Comparison of ENCODE assay signal across 13 mouse cellular contexts in genomic region chr2:153850351-153851029, GRCm38 (mm10). TPM values are rescaled to one million over a fixed set of nuclear protein-coding genes. Genes with fewer than 3 reads are reported as not detected.
DNase-seq lines count a peak whose midpoint lies in the region; ATAC-seq and TF ChIP-seq lines count a peak whose summit lies in the region.
"Had no signal": no experiment of that assay in that cellular context is flagged by ENCODE, and none has a peak within 500 bp of the region (broad histone marks: within the 10 kb centered on the region; RNA-seq: fewer than 3 reads in every experiment).

No protein-coding gene starts in this region.

- 69% methylated on average over 6 of the region's 6 CpGs for WGBS in liver, postnatal 0 days (ENCODE audit: insufficient replicate concordance)
- 67% methylated on average over 6 of the region's 6 CpGs for WGBS in liver, embryonic 12.5 days (ENCODE audit: insufficient replicate concordance)

- H3K27ac ChIP-seq in liver, postnatal 0 days (ENCODE audit: low read depth) = no peak overlapping the region
- no peak overlapping the region for H3K27ac ChIP-seq in liver, embryonic 12.5 days
- H3K27ac ChIP-seq: layer of hippocampus, adult 2 months; lung, embryonic 15.5 days had no signal

- H3K4me1 ChIP-seq in liver, postnatal 0 days (ENCODE audit: insufficient read depth) = no peaks in the 10 kb centered on the region
- no peaks in the 10 kb centered on the region for H3K4me1 ChIP-seq in liver, embryonic 12.5 days
- H3K4me1 ChIP-seq: lung, embryonic 15.5 days had no signal

- peak; percentile 63 for TF ChIP-seq CTCF in liver, postnatal 0 days (IDR thresholded peaks at IDR 0.05; ENCODE audit: low read depth)

- H3K4me2 ChIP-seq in liver, postnatal 0 days (ENCODE audit: low read depth, low read length) = no peak overlapping the region
- no peak overlapping the region for H3K4me2 ChIP-seq in liver, embryonic 12.5 days
- H3K4me2 ChIP-seq: lung, embryonic 15.5 days had no signal

- peak; percentile 36 for ATAC-seq in cerebellum, adult (ENCODE audit: insufficient number of reproducible peaks, low FRiP score, low TSS enrichment)
- peak; percentile 49; the same call in 1 of the 2 replicates for ATAC-seq in liver, postnatal 0 days
- no peak for ATAC-seq in liver, embryonic 12.5 days
- peak; percentile 81 for ATAC-seq in common myeloid progenitor, adult 5-6 weeks (replicated peaks; ENCODE audit: low read depth, poor library complexity, severe bottlenecking)
- ATAC-seq: Patski had no signal

- no peaks in the 10 kb centered on the region for H3K27me3 ChIP-seq in liver, postnatal 0 days (ENCODE audit: insufficient read depth, low read length)
- H3K27me3 ChIP-seq in liver, embryonic 12.5 days (replicated peaks) = peaks cover 8% of the 10 kb centered on the region; the same call in 1 of the 2 replicates
- H3K27me3 ChIP-seq: lung, embryonic 15.5 days had no signal

- H3K9ac ChIP-seq in liver, postnatal 0 days (replicated peaks) = no peak overlapping the region
- no peak overlapping the region for H3K9ac ChIP-seq in liver, embryonic 12.5 days
- H3K9ac ChIP-seq: lung, embryonic 15.5 days had no signal

- intact Hi-C loops in left cerebral cortex, postnatal 36 days (cut with DNase I) = loop anchor here (2.0 kb wide), 1 partner anchor 182 kb away; no protein-coding TSS in a partner anchor

- no peaks in the 10 kb centered on the region for H3K36me3 ChIP-seq in liver, postnatal 0 days (replicated peaks; ENCODE audit: insufficient read depth, low read length)
- H3K36me3 ChIP-seq in liver, embryonic 12.5 days = no peaks in the 10 kb centered on the region
- H3K36me3 ChIP-seq: lung, embryonic 15.5 days had no signal

- TF ChIP-seq EP300 in liver, postnatal 0 days (IDR thresholded peaks at IDR 0.05; ENCODE audit: low read depth) = no peak

- no peak overlapping the region for H3K4me3 ChIP-seq in liver, postnatal 0 days (ENCODE audit: low read depth, low read length)
- H3K4me3 ChIP-seq in liver, embryonic 12.5 days = no peak overlapping the region
- H3K4me3 ChIP-seq: layer of hippocampus, adult 2 months; lung, embryonic 15.5 days had no signal

- no peak for DNase-seq in cerebellum, adult 9-11 months
- DNase-seq in liver, postnatal 0 days = peak; percentile 25
- peak; percentile 67 for DNase-seq in ES-CJ7 (ENCODE audit: low read depth, low spot score)
- DNase-seq in heart, postnatal 4 days = no peak
- no peak for DNase-seq in left cerebral cortex, postnatal 36 days (ENCODE audit: low spot score in 2 of 2)

- H3K9me3 ChIP-seq in liver, postnatal 0 days (ENCODE audit: low read length) = no peaks in the 10 kb centered on the region
- no peaks in the 10 kb centered on the region for H3K9me3 ChIP-seq in liver, embryonic 12.5 days (replicated peaks)
- H3K9me3 ChIP-seq: lung, embryonic 15.5 days had no signal

RNA-seq across cellular contexts. Expression of gene Sun5, which starts 20.4 kb away (rescaled TPM):
- not detected in 2 replicates for polyA plus RNA-seq in liver, postnatal 0 days (2015; fragmentation: Nextera tagmentation; extraction: Ambion mirVana)
- polyA plus RNA-seq in liver, embryonic 12.5 days (2016; fragmentation: Nextera tagmentation; extraction: Ambion mirVana) = not detected in 2 replicates
- not detected in 2 replicates for total RNA-seq in common myeloid progenitor, adult 5-6 weeks (2017)
- total RNA-seq in heart, postnatal 4 days (2021) = not detected
- not detected for total RNA-seq in left cerebral cortex, postnatal 36 days (2021)
- total RNA-seq: layer of hippocampus, adult 2 months; neutrophil, adult 5-6 weeks had no signal
- polyA plus RNA-seq: heart, embryonic 14.5 days; lung, embryonic 15.5 days; Patski had no signal

RNA-seq across cellular contexts. Expression of gene Bpifb2, which starts 24.4 kb away (rescaled TPM):
- not detected in 2 replicates for polyA plus RNA-seq in liver, postnatal 0 days (2015; fragmentation: Nextera tagmentation; extraction: Ambion mirVana)
- polyA plus RNA-seq in liver, embryonic 12.5 days (2016; fragmentation: Nextera tagmentation; extraction: Ambion mirVana) = not detected in 2 replicates
- total RNA-seq in common myeloid progenitor, adult 5-6 weeks (2017) = not detected in 2 replicates
- not detected for total RNA-seq in heart, postnatal 4 days (2021)
- total RNA-seq in left cerebral cortex, postnatal 36 days (2021) = not detected
- total RNA-seq: layer of hippocampus, adult 2 months; neutrophil, adult 5-6 weeks had no signal
- polyA plus RNA-seq: heart, embryonic 14.5 days; lung, embryonic 15.5 days; Patski had no signal

RNA-seq across cellular contexts. Expression of gene Bpifb6, which starts 49.7 kb away (rescaled TPM):
- polyA plus RNA-seq in liver, postnatal 0 days (2015; fragmentation: Nextera tagmentation; extraction: Ambion mirVana) = not detected in 2 replicates
- polyA plus RNA-seq in liver, embryonic 12.5 days (2016; fragmentation: Nextera tagmentation; extraction: Ambion mirVana) = not detected in 2 replicates
- total RNA-seq in common myeloid progenitor, adult 5-6 weeks (2017) = not detected in 2 replicates
- total RNA-seq in heart, postnatal 4 days (2021) = not detected
- not detected for total RNA-seq in left cerebral cortex, postnatal 36 days (2021)
- total RNA-seq: layer of hippocampus, adult 2 months; neutrophil, adult 5-6 weeks had no signal
- polyA plus RNA-seq: heart, embryonic 14.5 days; lung, embryonic 15.5 days; Patski had no signal

Comparison
In these comparisons a context has a peak if more than half of its experiments do, and no peak if none do; other contexts are left out.
1. DNase-seq: peak in liver, postnatal 0 days (single experiment) and ES-CJ7 (single experiment); none in cerebellum, adult 9-11 months (single experiment), heart, postnatal 4 days (single experiment) and left cerebral cortex, postnatal 36 days (0 of 2).